Mouse (Mus musculus) thymus, adult 2 months (tissue): ENCODE measurements around the gene Rap1gap2. TPM values are rescaled to one million over a fixed set of nuclear protein-coding genes. Genes with fewer than 3 reads are reported as not detected.

Experiments
- DNase-seq: peaks from one replicate; pipeline ENCODE4 v3.0.0; 2021
- H3K27ac ChIP-seq: fragments of 200-500 bp; 2 replicates; pipeline ENCODE4 v1.5.1; 2012; ENCODE audit warnings: low read length, control low read depth; ENCODE audit not compliant: control insufficient read depth, insufficient read depth
- H3K27me3 ChIP-seq: fragments of 200-500 bp; 2 replicates; pipeline ENCODE4 v1.6.1; 2012; ENCODE audit warnings: mild to moderate bottlenecking, low read length, moderate library complexity, mixed read lengths; ENCODE audit not compliant: control insufficient read depth, insufficient read depth
- H3K36me3 ChIP-seq: fragments of 200-500 bp; 2 replicates; pipeline ENCODE4 v1.6.1; 2012; ENCODE audit warnings: mild to moderate bottlenecking, low read length, moderate library complexity; ENCODE audit not compliant: control insufficient read depth, insufficient read depth
- H3K4me1 ChIP-seq: fragments of 200-500 bp; replicated peaks from 2 replicates; pipeline ENCODE4 v1.6.1; 2012; ENCODE audit warnings: low read length; ENCODE audit not compliant: control insufficient read depth, insufficient read depth
- H3K4me3 ChIP-seq: fragments of 200-500 bp; 2 replicates; pipeline ENCODE4 v1.5.1; 2012; ENCODE audit warnings: mild to moderate bottlenecking, low read length, control low read depth, moderate library complexity; ENCODE audit not compliant: control insufficient read depth, insufficient read depth
- CTCF ChIP-seq: fragments of 200-500 bp; IDR thresholded peaks from 2 replicates; pipeline ENCODE4 v1.5.1; 2012; ENCODE audit warnings: mild to moderate bottlenecking, control low read depth, low read length, moderate library complexity, borderline replicate concordance; ENCODE audit not compliant: control insufficient read depth, poor library complexity, insufficient read depth; ENCODE audit errors: extremely low read depth
- POLR2A ChIP-seq: fragments of 200-500 bp; IDR thresholded peaks from 2 replicates; pipeline ENCODE4 v1.6.1; 2012; ENCODE audit warnings: mild to moderate bottlenecking, low read length, control low read depth, moderate library complexity; ENCODE audit not compliant: control insufficient read depth, poor library complexity, insufficient read depth; ENCODE audit errors: extremely low read depth
- WGBS: fragments of 180-500 bp; shearing (Covaris S2); methylation state at CpG from one replicate; pipeline ENCODE4 v1.1.7; 2018; 5-methylcytosine and 5-hydroxymethylcytosine counted together
- polyA plus RNA-seq: library from polyadenylated mRNA; depleted of rRNA; stranded (reverse); fragments of >200 nt; gene quantifications from 2 replicates; pipeline ENCODE4 v1.2.3, GENCODE M21; 2012

Rap1gap2 gene
- polyA plus RNA-seq, 1 experiment: 7.0 TPM

DNA sequence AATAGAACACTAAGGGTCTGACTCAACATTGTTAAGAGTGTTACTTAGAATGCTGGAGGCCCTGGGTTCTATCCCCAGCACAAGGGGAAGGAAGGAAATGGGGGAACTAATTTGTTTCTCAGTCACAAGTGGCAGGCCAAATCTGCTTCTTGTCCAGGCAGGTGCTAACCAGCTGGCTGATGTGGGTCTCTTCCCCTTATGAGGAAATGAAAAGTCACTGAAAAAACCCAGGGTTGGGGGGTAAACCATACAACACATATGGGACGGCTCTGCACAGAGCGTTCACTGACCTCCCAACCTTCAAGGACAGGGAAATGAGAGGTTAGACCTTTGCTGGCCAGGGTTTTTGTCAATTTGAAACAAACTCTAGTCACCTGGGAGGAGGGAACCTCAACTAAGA, 77.7 kb downstream of the Rap1gap2 start:
- H3K36me3 ChIP-seq: no peaks in the 10 kb centered on the region
- H3K27me3 ChIP-seq: no peaks in the 10 kb centered on the region
- no peak overlapping the region for H3K4me3 ChIP-seq
- no peak overlapping the region for H3K27ac ChIP-seq
- no peak for DNase-seq
- H3K4me1 ChIP-seq: peaks cover 19% of the 10 kb centered on the region
- TF ChIP-seq CTCF (no peak), POLR2A (no peak)
- WGBS: 83% methylated on average over 2 of the region's 2 CpGs

- Histone ChIP-seq H3K27me3 (no peaks in the 10 kb centered on the region), H3K4me1 (peaks cover 19% of the 10 kb centered on the region), H3K36me3 (no peaks in the 10 kb centered on the region), H3K4me3 (no peak overlapping the region), H3K27ac (no peak overlapping the region)
- TF ChIP-seq POLR2A: no peak
- no peak for TF ChIP-seq CTCF
- no peak for DNase-seq
- 82% methylated on average over 4 of the region's 4 CpGs for WGBS
These were observed 78.3 kb downstream of the Rap1gap2 start for GRCm38 (mm10) chr11:74532401-74532800.

GRCm38 (mm10) chr11:74531725-74532124, 79.0 kb downstream of the Rap1gap2 start:
- H3K4me3 ChIP-seq: no peak overlapping the region
- H3K36me3 ChIP-seq: no peaks in the 10 kb centered on the region
- TF ChIP-seq POLR2A (no peak), CTCF (no peak)
- WGBS: 8% methylated on average over 3 of the region's 3 CpGs
- H3K4me1 ChIP-seq: peaks cover 23% of the 10 kb centered on the region
- DNase-seq: no peak
- H3K27me3 ChIP-seq: no peaks in the 10 kb centered on the region
- no peak overlapping the region for H3K27ac ChIP-seq

GRCm38 (mm10) chr11:74529803-74530202, 80.9 kb downstream of the Rap1gap2 start:
- H3K27ac ChIP-seq: no peak overlapping the region
- DNase-seq: no peak
- H3K4me1 ChIP-seq: peaks cover 26% of the 10 kb centered on the region
- H3K27me3 ChIP-seq: no peaks in the 10 kb centered on the region; the same call in 1 of the 2 replicates
- no peak for TF ChIP-seq POLR2A
- TF ChIP-seq CTCF: no peak
- 92% methylated on average over 4 of the region's 4 CpGs for WGBS
- no peaks in the 10 kb centered on the region for H3K36me3 ChIP-seq
- no peak overlapping the region for H3K4me3 ChIP-seq

DNA sequence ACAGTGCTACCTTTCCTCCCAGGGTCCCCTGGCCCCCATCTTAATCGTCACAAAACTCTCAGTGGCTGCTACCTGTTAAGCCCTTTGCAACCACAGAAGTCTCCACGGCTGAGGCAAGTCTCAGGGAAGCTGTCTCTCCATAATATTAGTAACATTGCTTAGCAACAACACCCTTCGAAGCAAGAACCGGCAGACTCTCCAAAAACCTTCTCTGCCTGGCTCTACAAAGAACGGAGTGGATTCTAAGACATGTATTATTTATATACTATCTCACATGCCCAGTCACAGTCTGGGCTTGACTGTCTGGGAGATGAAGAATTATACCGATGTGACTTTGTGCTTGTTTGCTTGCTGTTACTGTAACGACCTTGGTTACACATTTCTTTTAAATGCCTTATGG, 83.2 kb downstream of the Rap1gap2 start:
- TF ChIP-seq POLR2A (no peak), CTCF (no peak)
- 78% methylated on average over 7 of the region's 7 CpGs for WGBS
- H3K4me1 ChIP-seq: peaks cover 26% of the 10 kb centered on the region
- no peak overlapping the region for H3K4me3 ChIP-seq
- H3K27me3 ChIP-seq: no peaks in the 10 kb centered on the region; the same call in 1 of the 2 replicates
- DNase-seq: no peak
- no peaks in the 10 kb centered on the region for H3K36me3 ChIP-seq
- H3K27ac ChIP-seq: no peak overlapping the region

DNA sequence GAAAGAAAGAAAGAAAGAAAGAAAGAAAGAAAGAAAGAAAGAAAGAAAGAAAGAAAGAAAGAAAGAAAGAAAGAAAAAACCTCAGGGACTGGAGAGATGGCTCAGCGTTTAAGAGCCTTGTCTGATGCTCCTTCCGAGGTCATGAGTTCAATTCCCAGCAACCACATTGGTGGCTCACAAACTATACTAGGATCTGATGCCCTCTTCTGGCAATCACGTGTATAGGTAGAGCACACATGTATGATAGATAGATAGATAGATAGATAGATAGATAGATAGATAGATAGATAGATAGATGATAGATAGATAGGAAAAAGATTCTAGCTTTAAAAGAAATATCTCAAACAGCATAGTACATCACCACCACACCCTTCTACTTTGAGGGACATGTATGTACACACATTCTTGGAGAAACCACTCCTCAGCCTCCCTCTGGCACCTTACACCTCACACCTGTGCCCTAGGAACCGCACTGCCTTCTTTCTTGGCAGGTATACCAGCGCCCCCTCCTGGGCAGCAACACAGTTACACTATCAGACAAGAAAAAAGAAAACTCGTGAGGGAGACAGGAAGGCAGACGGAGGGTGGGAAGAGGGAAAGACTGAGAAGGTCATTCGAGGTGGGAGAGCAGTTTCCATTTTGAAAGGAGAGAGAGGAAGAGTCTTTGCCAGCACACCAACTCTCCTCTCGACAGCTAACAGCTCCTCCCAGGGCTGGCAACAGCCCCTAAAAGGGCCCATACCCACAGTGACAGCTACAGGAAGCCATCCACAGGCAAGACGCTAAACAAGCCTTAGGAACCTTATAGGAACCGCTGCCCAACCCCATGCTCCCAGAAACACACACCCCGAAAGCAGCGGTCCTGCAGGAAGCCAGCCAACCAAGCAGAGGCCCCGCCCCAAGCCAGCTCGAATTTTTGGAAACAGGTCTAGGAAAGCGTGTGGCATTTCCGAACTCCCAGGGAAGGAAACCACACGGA, 84.2 kb downstream of the Rap1gap2 start:
- TF ChIP-seq POLR2A (no peak), CTCF (peak; percentile 60; the same call in 1 of the 2 replicates)
- peak; percentile 45 for DNase-seq
- Histone ChIP-seq H3K36me3 (no peaks in the 10 kb centered on the region), H3K27ac (no peak overlapping the region), H3K4me1 (peaks cover 30% of the 10 kb centered on the region), H3K27me3 (peaks cover 8% of the 10 kb centered on the region), H3K4me3 (no peak overlapping the region)
- WGBS: 27% methylated on average over 18 of the region's 18 CpGs
